Mouse (Mus musculus) stomach, postnatal 0 days (tissue): ENCODE measurements around the gene Zc3h12a.

Experiments
- CTCF ChIP-seq: IDR thresholded peaks from 2 replicates; pipeline ENCODE4 v1.5.1; 2016; ENCODE audit warnings: antibody characterized with exemption, low read depth, mild to moderate bottlenecking, moderate library complexity
- EP300 ChIP-seq: optimal IDR thresholded peaks from 2 replicates; pipeline ENCODE3; 2016; ENCODE audit warnings: antibody characterized with exemption

GRCm38 (mm10) chr4:125134631-125135030, 7.0 kb upstream of the Zc3h12a start:
- no peak for TF ChIP-seq CTCF
- no peak for TF ChIP-seq EP300
